Mouse (Mus musculus) lung, embryonic 16.5 days (tissue): ENCODE data around the gene Aff3. TPM values are rescaled to one million over a fixed set of nuclear protein-coding genes. Genes with fewer than 3 reads are reported as not detected.

Experiments
- ATAC-seq: fragments of 200-750 bp; cut with Nextera tagmentation; 2 replicates; pipeline ENCODE4 v1.8.0; 2017; ENCODE audit warnings: low read depth, mild to moderate bottlenecking, moderate library complexity
- H3K27ac ChIP-seq: fragments of 300-500 bp; sonication (generic); 2 replicates; pipeline ENCODE4 v1.5.1; 2014; ENCODE audit warnings: mild to moderate bottlenecking, control low read depth, low read length
- H3K27me3 ChIP-seq: fragments of 300-500 bp; sonication (generic); 2 replicates; pipeline ENCODE4 v1.6.1; 2014; ENCODE audit warnings: low read depth, low read length, mixed read lengths; ENCODE audit not compliant: control insufficient read depth, insufficient read depth
- H3K36me3 ChIP-seq: fragments of 300-500 bp; sonication (generic); 2 replicates; pipeline ENCODE4 v1.6.1; 2014; ENCODE audit warnings: low read length; ENCODE audit not compliant: control insufficient read depth, insufficient read depth
- H3K4me1 ChIP-seq: fragments of 300-500 bp; sonication (generic); replicated peaks from 2 replicates; pipeline ENCODE4 v1.6.1; 2014; ENCODE audit warnings: low read length, mixed read lengths; ENCODE audit not compliant: control insufficient read depth, insufficient read depth
- H3K4me2 ChIP-seq: fragments of 300-500 bp; sonication (generic); 2 replicates; pipeline ENCODE4 v1.6.1; 2014; ENCODE audit warnings: low read depth, low read length, control low read depth
- H3K4me3 ChIP-seq: fragments of 300-500 bp; sonication (generic); 2 replicates; pipeline ENCODE4 v1.5.1; 2014; ENCODE audit warnings: mild to moderate bottlenecking, low read length, control low read depth
- H3K9ac ChIP-seq: fragments of 300-500 bp; sonication (generic); 2 replicates; pipeline ENCODE4 v1.6.1; 2014; ENCODE audit warnings: low read length, control low read depth
- H3K9me3 ChIP-seq: fragments of 300-500 bp; sonication (generic); 2 replicates; pipeline ENCODE4 v1.6.1; 2016; ENCODE audit warnings: low read length; ENCODE audit not compliant: control insufficient read depth
- WGBS: fragments of 180-500 bp; shearing (Covaris S2); extraction: QIAGEN DNeasy Blood & Tissue Kit; methylation state at CpG from one replicate; pipeline ENCODE4 v1.1.7; 2014; 5-methylcytosine and 5-hydroxymethylcytosine counted together
- polyA plus RNA-seq: library from polyadenylated mRNA; unstranded; fragments of >200 nt; fragmentation: Nextera tagmentation; extraction: Ambion mirVana; gene quantifications from 2 replicates; pipeline ENCODE4 v1.2.1, GENCODE M21; 2015

The Aff3 gene
- polyA plus RNA-seq, 1 experiment from 2014 or later = 2.6 TPM

GRCm38 (mm10) chr1:38222160-38222559 lies 442.6 kb downstream of the Aff3 start:
- no peak overlapping the region for H3K27ac ChIP-seq
- WGBS = 74% methylated on average over 1 of the region's 1 CpGs

GRCm38 (mm10) chr1:38221431-38221830 lies 443.3 kb downstream of the Aff3 start:
- Histone ChIP-seq H3K9me3 (peaks cover 9% of the 10 kb centered on the region), H3K4me3 (no peak overlapping the region), H3K9ac (no peak overlapping the region), H3K27ac (no peak overlapping the region), H3K4me2 (no peak overlapping the region), H3K36me3 (no peaks in the 10 kb centered on the region), H3K27me3 (no peaks in the 10 kb centered on the region), H3K4me1 (peaks cover 8% of the 10 kb centered on the region; the same call in 1 of the 2 replicates)
- ATAC-seq = no peak
- WGBS = 67% methylated on average over 8 of the region's 8 CpGs

More at GRCm38 (mm10) chr1:38222160-38222559, 442.6 kb downstream of the Aff3 start:
- no peak overlapping the region for H3K9ac ChIP-seq
- H3K27me3 ChIP-seq = no peaks in the 10 kb centered on the region
- peaks cover 9% of the 10 kb centered on the region for H3K9me3 ChIP-seq
- H3K36me3 ChIP-seq = no peaks in the 10 kb centered on the region
- H3K4me2 ChIP-seq = no peak overlapping the region
- peaks cover 8% of the 10 kb centered on the region; the same call in 1 of the 2 replicates for H3K4me1 ChIP-seq
- H3K4me3 ChIP-seq = no peak overlapping the region
- ATAC-seq = peak; percentile 81

- ATAC-seq = peak; percentile 40; the same call in 1 of the 2 replicates
- Histone ChIP-seq H3K27me3 (no peaks in the 10 kb centered on the region), H3K4me2 (peak overlapping the region; percentile 40), H3K27ac (no peak overlapping the region), H3K4me1 (peaks cover 8% of the 10 kb centered on the region; the same call in 1 of the 2 replicates), H3K36me3 (no peaks in the 10 kb centered on the region), H3K9me3 (no peaks in the 10 kb centered on the region), H3K9ac (peak overlapping the region; percentile 21; the same call in 1 of the 2 replicates), H3K4me3 (no peak overlapping the region)
- 59% methylated on average over 31 of the region's 31 CpGs for WGBS
Measured at GRCm38 (mm10) chr1:38217912-38218795, 446.6 kb downstream of the Aff3 start.

- Histone ChIP-seq H3K4me1 (peaks cover 8% of the 10 kb centered on the region; the same call in 1 of the 2 replicates), H3K9me3 (no peaks in the 10 kb centered on the region), H3K4me3 (no peak overlapping the region), H3K36me3 (no peaks in the 10 kb centered on the region), H3K27ac (no peak overlapping the region), H3K4me2 (no peak overlapping the region), H3K27me3 (no peaks in the 10 kb centered on the region), H3K9ac (no peak overlapping the region)
- 86% methylated on average over 5 of the region's 5 CpGs for WGBS
- ATAC-seq = no peak
Measured at GRCm38 (mm10) chr1:38217098-38217497, 447.7 kb downstream of the Aff3 start.

GRCm38 (mm10) chr1:38213377-38213776 lies 451.4 kb downstream of the Aff3 start:
- Histone ChIP-seq H3K36me3 (no peaks in the 10 kb centered on the region), H3K4me1 (no peaks in the 10 kb centered on the region; the same call in 1 of the 2 replicates), H3K9me3 (no peaks in the 10 kb centered on the region), H3K9ac (no peak overlapping the region), H3K4me3 (no peak overlapping the region), H3K4me2 (no peak overlapping the region), H3K27ac (no peak overlapping the region), H3K27me3 (no peaks in the 10 kb centered on the region)
- no peak for ATAC-seq
- 23% methylated on average over 3 of the region's 3 CpGs for WGBS

DNA sequence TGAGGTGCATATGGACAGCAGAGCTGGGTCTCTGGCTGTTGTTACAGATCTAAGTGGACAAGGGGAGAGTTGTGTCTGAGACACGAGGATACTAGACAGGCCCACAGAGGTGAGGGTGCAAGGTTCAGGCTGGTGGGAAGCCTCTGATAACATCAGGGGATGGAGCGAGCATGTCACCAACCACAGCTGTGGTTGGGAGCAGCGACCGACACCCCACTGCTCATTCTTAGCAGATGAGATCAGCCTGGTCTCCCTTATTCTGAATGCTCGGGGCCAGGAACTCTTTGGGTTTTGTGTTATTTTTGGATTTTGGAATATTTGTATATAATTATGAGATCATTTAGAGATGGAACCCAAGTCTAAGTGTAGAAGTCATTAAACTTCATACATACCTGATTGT lies 452.4 kb downstream of the Aff3 start:
- WGBS = 55% methylated on average over 5 of the region's 5 CpGs
- no peak overlapping the region for H3K9ac ChIP-seq
- no peak overlapping the region for H3K4me2 ChIP-seq
- no peaks in the 10 kb centered on the region for H3K27me3 ChIP-seq
- no peak overlapping the region for H3K27ac ChIP-seq
- H3K4me3 ChIP-seq = no peak overlapping the region
- no peaks in the 10 kb centered on the region; the same call in 1 of the 2 replicates for H3K4me1 ChIP-seq
- no peaks in the 10 kb centered on the region for H3K36me3 ChIP-seq
- no peaks in the 10 kb centered on the region for H3K9me3 ChIP-seq
- no peak for ATAC-seq

DNA sequence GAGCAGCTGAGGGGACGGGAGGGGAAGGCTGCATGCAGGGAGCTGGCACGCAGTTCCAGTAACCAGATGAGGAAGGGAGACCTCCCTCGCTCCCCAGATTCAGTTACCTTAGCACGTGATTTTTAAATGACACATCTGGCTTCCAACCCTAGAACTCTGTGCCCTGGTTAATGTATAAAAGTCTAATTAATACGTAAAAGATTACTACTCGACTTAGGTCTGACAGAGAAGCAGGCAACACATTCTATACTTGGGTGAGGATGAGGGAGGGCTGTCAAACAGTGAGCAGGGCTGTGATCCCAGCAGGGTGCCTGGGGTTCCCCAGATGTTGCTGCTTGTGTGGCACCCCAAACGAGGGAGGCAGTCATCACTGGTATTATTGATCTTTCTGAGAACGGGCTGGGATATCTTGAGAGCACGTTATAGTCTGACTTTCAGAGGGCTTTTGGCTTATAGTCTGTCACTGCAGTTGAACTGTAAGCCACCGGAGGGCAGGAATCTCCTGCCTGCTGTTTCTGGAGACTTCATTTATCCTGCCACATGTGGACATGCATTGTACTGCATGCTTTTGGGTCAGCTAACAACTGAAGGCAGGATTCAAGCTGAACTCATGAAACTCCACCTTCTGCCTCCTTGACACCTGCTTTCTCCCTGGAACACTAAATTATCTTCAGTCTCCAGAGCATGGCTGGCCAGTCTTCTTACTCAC lies 462.1 kb downstream of the Aff3 start:
- ATAC-seq = no peak; the same call in 1 of the 2 replicates
- no peak overlapping the region for H3K4me3 ChIP-seq
- no peak overlapping the region for H3K4me2 ChIP-seq
- no peak overlapping the region for H3K27ac ChIP-seq
- H3K27me3 ChIP-seq = no peaks in the 10 kb centered on the region
- H3K4me1 ChIP-seq = no peaks in the 10 kb centered on the region
- WGBS = 61% methylated on average over 10 of the region's 10 CpGs
- no peaks in the 10 kb centered on the region for H3K9me3 ChIP-seq
- no peaks in the 10 kb centered on the region for H3K36me3 ChIP-seq
- H3K9ac ChIP-seq = no peak overlapping the region

DNA sequence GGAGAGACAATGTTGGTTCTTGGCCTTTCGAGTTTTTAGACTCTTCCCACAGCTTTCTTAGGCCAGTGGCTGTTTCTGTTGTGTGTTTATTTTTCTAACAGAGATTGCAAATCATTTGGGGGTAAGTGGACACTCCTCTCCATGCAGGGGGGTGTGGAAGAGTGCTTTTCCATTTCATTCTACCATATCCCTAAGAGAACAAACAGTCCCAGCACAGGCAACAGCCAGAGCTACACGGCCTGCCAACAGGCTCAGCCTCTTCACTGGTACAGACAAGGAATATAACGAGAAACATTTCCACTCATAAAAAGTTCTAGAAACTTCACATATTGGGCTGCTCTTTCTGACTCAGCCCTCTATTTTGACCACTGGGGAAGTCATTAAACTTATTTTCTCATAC lies 463.0 kb downstream of the Aff3 start:
- no peak overlapping the region for H3K4me2 ChIP-seq
- no peak overlapping the region for H3K27ac ChIP-seq
- H3K27me3 ChIP-seq = no peaks in the 10 kb centered on the region
- no peaks in the 10 kb centered on the region for H3K9me3 ChIP-seq
- ATAC-seq = no peak
- no peak overlapping the region for H3K4me3 ChIP-seq
- H3K4me1 ChIP-seq = no peaks in the 10 kb centered on the region
- no peak overlapping the region for H3K9ac ChIP-seq
- H3K36me3 ChIP-seq = no peaks in the 10 kb centered on the region
- WGBS = 84% methylated on average over 3 of the region's 3 CpGs
